Mouse (Mus musculus) neural tube, embryonic 12.5 days (tissue): ENCODE measurements around the gene Pkig. TPM values are rescaled to one million over a fixed set of nuclear protein-coding genes. Genes with fewer than 3 reads are reported as not detected.
"Not testable (repeated sequence)": the region's sequence is repeated elsewhere in the genome, so short reads cannot be mapped to it uniquely, and the experiment has no call there.

ENCODE experiments used
- ATAC-seq: fragments of 200-750 bp; cut with Nextera tagmentation; 2 replicates; pipeline ENCODE4 v1.8.0; 2017; ENCODE audit warnings: low read depth, mild to moderate bottlenecking, moderate TSS enrichment, moderate library complexity; ENCODE audit not compliant: low FRiP score
- H3K27ac ChIP-seq: fragments of 300-500 bp; sonication (generic); 2 replicates; pipeline ENCODE4 v1.5.1; 2016
- H3K27me3 ChIP-seq: fragments of 300-500 bp; sonication (generic); replicated peaks from 2 replicates; pipeline ENCODE4 v1.6.1; 2016; ENCODE audit warnings: mild to moderate bottlenecking
- H3K36me3 ChIP-seq: fragments of 300-500 bp; sonication (generic); 2 replicates; pipeline ENCODE4 v1.6.1; 2016; ENCODE audit warnings: mild to moderate bottlenecking
- H3K4me1 ChIP-seq: fragments of 300-500 bp; sonication (generic); 2 replicates; pipeline ENCODE4 v1.6.1; 2016
- H3K4me2 ChIP-seq: fragments of 300-500 bp; sonication (generic); replicated peaks from 2 replicates; pipeline ENCODE4 v1.6.1; 2016; ENCODE audit warnings: mild to moderate bottlenecking
- H3K4me3 ChIP-seq: fragments of 300-500 bp; sonication (generic); 2 replicates; pipeline ENCODE4 v1.5.1; 2016
- H3K9ac ChIP-seq: fragments of 300-500 bp; sonication (generic); 2 replicates; pipeline ENCODE4 v1.6.1; 2016; ENCODE audit warnings: mild to moderate bottlenecking
- H3K9me3 ChIP-seq: fragments of 300-500 bp; sonication (generic); 2 replicates; pipeline ENCODE4 v1.6.1; 2016; ENCODE audit warnings: mild to moderate bottlenecking
- WGBS: fragments of 180-500 bp; shearing (Covaris S2); methylation state at CpG from one replicate; pipeline ENCODE4 v1.1.7; 2016; 5-methylcytosine and 5-hydroxymethylcytosine counted together
- polyA plus RNA-seq: library from polyadenylated mRNA; unstranded; fragments of >200 nt; fragmentation: Nextera tagmentation; extraction: Ambion mirVana; gene quantifications from 2 replicates; pipeline ENCODE4 v1.2.1, GENCODE M21; 2016

The Pkig gene
- polyA plus RNA-seq, 1 experiment from 2014 or later = 124 TPM

DNA sequence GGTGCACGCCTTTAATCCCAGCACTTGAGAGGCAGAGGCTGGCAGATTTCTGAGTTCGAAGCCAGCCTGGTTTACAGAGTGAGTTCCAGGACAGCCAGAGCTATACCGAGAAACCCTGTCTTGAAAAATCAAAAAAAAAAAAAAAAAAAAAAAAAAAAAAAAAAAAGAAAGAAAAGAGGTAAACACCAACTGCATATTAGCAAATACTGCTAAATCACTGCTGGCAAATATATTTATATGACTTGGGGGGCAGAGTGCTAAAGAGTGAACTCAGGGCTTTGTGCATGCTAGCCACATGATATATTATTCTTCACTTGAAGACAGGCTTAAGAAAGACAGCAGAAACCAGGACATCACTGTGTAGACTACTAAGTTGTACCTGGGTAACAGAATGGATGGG, 36.8 kb upstream of the Pkig start:
- WGBS = 96% methylated on average over 3 of the region's 3 CpGs
- not testable (repeated sequence) for ATAC-seq, H3K27ac ChIP-seq, H3K9me3 ChIP-seq, H3K4me1 ChIP-seq, H3K27me3 ChIP-seq, H3K9ac ChIP-seq, H3K4me3 ChIP-seq, H3K4me2 ChIP-seq
- peaks cover 78% of the 10 kb centered on the region for H3K36me3 ChIP-seq

DNA sequence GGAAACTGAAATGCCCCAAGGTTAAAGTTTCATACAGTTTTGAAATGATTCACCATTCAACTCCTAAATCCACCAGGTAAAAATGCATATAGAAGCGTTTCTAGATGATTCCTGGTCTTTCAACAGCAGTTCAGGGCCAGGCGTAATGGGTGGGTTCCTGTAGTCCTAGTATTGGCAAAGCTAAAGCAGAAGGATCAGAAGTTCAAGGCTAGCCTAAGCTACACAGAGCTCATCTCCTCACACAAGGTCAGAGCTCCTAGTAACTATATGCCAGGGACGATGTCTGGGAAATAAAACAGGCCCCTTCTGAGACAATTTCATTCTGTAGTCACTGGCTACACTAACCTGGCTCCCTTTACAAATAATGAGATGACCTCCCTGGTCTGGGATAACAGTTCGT, 27.0 kb upstream of the Pkig start:
- Histone ChIP-seq H3K4me1 (no peaks in the 10 kb centered on the region), H3K9me3 (no peaks in the 10 kb centered on the region), H3K9ac (no peak overlapping the region), H3K4me3 (no peak overlapping the region), H3K4me2 (no peak overlapping the region), H3K27ac (no peak overlapping the region), H3K36me3 (peaks cover 76% of the 10 kb centered on the region), H3K27me3 (no peaks in the 10 kb centered on the region)
- WGBS = 92% methylated on average over 4 of the region's 4 CpGs
- no peak for ATAC-seq

DNA sequence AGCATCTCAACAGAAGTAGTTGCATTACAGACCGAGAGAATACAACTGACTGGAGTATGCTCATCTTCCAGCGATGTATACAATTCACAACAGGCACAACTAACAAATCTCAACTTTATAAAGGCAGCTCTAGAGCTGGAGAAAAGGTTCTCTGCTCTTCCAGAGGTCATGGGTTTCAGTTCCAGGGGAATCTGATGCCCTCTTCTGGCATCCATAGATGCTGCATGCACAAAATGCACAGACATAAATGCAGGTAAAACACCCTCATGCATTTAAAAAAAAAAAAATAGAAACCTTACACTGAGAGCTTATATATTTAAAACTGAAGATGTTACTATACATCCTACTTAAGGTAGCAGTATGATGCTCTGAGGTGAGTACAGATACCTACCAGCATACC, 26.5 kb upstream of the Pkig start:
- 96% methylated on average over 2 of the region's 2 CpGs for WGBS
- peaks cover 74% of the 10 kb centered on the region for H3K36me3 ChIP-seq
- no peak for ATAC-seq

DNA sequence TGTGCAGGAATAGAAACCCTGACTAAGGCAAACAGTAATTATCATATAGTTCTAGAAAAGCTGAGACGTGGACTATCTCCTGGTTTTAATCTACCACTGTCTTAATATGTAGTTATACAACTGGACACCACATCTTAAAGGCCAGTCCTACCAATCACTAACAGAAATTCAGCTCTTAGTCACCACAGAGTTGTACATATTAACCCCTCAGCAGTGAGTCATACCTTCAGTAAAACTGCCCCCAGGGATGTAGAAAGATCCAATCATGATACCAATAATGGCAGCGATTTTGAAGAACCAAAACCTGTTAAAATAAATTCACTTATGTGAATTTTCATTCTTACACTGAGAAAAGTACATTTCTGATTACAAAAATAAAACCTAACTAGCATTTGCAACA, 24.0 kb upstream of the Pkig start:
- peaks cover 3% of the 10 kb centered on the region; the same call in 1 of the 2 replicates for H3K4me1 ChIP-seq
- H3K27me3 ChIP-seq = no peaks in the 10 kb centered on the region
- peaks cover 54% of the 10 kb centered on the region for H3K36me3 ChIP-seq
- no peak overlapping the region for H3K9ac ChIP-seq
- no peak overlapping the region for H3K27ac ChIP-seq
- no peak overlapping the region for H3K4me2 ChIP-seq
- H3K4me3 ChIP-seq = no peak overlapping the region
- no peak for ATAC-seq
- H3K9me3 ChIP-seq = no peaks in the 10 kb centered on the region
- 91% methylated on average over 2 of the region's 2 CpGs for WGBS

More for the DNA sequence above, 26.5 kb upstream of the Pkig start:
- Histone ChIP-seq H3K9me3 (no peaks in the 10 kb centered on the region), H3K27me3 (no peaks in the 10 kb centered on the region), H3K4me1 (no peaks in the 10 kb centered on the region), H3K4me2 (no peak overlapping the region), H3K27ac (no peak overlapping the region), H3K9ac (no peak overlapping the region), H3K4me3 (no peak overlapping the region)

DNA sequence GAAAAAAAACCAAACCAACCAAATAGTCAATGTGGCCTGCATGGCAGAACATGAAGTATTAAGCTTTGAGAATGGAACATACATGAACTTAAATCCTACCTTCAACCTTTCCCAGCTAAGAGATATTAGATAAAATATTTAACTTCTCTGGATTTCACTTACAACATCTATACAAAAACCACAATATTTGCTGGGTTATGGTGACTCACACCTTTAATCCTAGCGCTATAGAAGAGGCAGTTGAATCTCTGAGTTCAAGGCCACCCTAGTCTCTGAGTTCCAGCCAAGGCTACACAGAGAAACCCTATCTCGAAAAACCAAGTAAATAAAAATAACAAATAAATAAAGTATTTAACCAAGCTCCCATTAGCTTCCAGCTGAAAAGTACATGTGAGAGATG, 22.1 kb upstream of the Pkig start:
- H3K4me3 ChIP-seq = no peak overlapping the region
- H3K27me3 ChIP-seq = no peaks in the 10 kb centered on the region
- ATAC-seq = no peak
- no peak overlapping the region for H3K27ac ChIP-seq
- WGBS = 93% methylated on average over 2 of the region's 2 CpGs
- H3K36me3 ChIP-seq = peaks cover 38% of the 10 kb centered on the region
- H3K4me2 ChIP-seq = no peak overlapping the region
- no peak overlapping the region for H3K9ac ChIP-seq
- no peaks in the 10 kb centered on the region for H3K9me3 ChIP-seq
- peaks cover 3% of the 10 kb centered on the region; the same call in 1 of the 2 replicates for H3K4me1 ChIP-seq

DNA sequence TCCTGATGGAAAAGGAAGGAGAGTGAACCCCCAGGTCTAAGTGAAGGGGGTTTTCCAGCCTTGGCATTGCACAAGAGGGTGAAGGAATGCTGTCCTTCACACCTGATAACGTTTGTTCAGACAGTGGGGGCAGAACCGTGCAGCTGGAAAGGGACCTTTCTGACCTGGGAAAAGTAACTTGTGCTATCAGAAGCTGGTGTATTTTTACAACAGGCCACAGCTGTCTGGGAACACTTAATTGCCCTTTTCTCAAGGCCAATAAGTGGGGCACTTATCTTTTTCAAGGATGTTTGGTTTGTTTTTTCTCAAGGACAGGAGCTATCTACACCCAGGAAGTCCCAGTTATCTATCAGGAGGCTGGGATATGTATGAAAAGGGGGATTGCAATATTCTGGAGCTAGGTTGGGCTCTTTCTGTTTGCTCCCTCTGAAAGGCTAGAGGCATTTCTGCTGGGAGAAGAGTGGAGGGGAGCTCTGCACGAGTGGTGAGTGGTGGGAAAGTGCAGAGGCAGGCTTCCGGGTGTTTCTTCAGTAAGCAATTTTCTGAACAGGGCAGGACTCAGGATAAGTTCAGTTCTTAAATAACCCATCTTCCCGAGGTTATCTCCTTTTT, 20.4 kb upstream of the Pkig start:
- no peak for ATAC-seq
- Histone ChIP-seq H3K27me3 (no peaks in the 10 kb centered on the region), H3K4me3 (no peak overlapping the region), H3K36me3 (peaks cover 22% of the 10 kb centered on the region), H3K9me3 (no peaks in the 10 kb centered on the region), H3K27ac (no peak overlapping the region), H3K4me1 (peaks cover 10% of the 10 kb centered on the region), H3K9ac (no peak overlapping the region), H3K4me2 (no peak overlapping the region)
- 52% methylated on average over 5 of the region's 5 CpGs for WGBS

DNA sequence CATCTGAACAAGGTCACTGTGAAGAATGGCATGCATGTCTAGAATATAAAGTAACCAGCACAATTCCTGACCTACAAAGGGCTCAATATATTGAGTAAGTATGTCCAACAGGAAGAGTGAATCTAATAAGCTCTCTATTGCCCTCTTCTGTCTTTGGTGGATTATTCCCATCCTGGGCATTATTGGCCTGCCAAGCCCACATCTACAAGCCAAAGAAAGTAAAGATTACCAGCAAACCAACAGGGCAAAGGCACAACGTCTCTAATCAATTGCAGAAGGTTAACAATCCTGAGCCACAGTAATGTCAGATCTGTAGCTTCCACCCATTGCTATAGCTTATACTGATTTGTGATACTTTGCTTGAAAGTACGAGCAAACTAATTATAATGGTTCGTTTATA, 17.7 kb upstream of the Pkig start:
- 92% methylated on average over 3 of the region's 3 CpGs for WGBS
- Histone ChIP-seq H3K4me3 (no peak overlapping the region), H3K27ac (no peak overlapping the region), H3K9me3 (no peaks in the 10 kb centered on the region), H3K27me3 (no peaks in the 10 kb centered on the region), H3K36me3 (peaks cover 9% of the 10 kb centered on the region; the same call in 1 of the 2 replicates), H3K9ac (no peak overlapping the region), H3K4me1 (peaks cover 21% of the 10 kb centered on the region), H3K4me2 (no peak overlapping the region)
- ATAC-seq = no peak

DNA sequence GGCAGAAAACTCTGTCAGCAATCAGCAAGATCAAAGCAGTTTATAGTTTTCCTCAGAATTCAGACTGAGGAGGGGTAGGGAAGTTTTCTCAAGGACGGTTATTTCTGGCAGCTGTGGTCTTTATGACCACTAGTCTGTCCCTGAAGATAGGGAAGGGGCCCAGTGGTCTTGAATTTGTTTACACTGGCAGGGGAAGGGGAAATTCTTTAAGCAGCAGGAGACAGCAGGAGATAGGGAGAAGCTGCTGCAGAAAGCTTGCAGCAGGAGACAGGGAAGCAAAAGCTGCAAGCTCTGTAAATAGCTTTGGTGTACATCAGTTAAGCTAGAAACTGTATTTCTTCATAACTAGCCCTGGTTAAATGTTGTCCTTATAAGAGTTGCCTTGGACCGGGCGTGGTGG, 16.5 kb upstream of the Pkig start:
- Histone ChIP-seq H3K4me3 (no peak overlapping the region), H3K36me3 (0 out of 2 replicates have a peak, but pooled peaks cover 4% of the 10 kb centered on the region), H3K9ac (no peak overlapping the region), H3K27ac (no peak overlapping the region), H3K27me3 (no peaks in the 10 kb centered on the region), H3K4me1 (peaks cover 21% of the 10 kb centered on the region), H3K4me2 (no peak overlapping the region), H3K9me3 (no peaks in the 10 kb centered on the region)
- ATAC-seq = no peak
- WGBS = 81% methylated on average over 3 of the region's 3 CpGs

DNA sequence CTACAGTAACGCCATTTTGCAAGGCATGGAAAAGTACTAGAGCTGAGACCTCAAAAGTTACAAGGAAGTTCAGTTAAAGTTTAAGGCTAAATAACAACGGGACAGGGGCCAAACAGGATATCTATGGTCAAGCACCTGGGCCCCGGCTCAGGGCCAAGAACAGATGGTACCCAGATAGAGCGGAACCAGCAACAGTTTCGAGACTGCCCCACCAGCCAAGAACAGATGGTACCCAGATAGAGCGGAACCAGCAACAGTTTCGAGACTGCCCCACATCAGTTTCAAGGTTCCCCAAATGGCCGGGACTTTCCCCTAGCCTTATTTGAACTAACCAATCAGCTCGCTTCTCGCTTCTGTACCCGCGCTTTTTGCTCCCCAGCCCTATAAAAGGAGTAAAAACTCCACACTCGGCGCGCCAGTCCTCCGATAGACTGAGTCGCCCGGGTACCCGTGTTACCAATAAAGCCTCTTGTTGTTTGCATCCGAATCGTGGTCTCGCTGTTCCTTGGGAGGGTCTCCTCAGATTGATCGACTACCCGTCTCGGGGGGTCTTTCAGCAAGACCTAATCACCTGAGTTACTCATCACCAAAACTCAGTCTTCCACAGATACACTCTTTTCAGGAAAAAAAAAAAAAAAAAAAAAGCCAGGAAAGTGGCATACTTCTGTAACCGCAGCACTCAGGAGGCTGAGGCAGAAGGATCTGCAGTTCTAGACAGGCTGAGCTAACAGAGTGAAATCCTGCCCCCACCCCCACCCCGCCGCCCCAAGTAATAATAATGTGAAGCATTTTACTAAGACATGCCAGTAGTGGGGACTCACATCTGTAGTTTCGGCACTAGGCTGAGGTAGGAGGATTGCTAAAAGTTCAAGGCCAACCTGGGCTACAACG, 15.3 kb upstream of the Pkig start:
- 0 out of 2 replicates have a peak, but pooled peaks cover 3% of the 10 kb centered on the region for H3K36me3 ChIP-seq

DNA sequence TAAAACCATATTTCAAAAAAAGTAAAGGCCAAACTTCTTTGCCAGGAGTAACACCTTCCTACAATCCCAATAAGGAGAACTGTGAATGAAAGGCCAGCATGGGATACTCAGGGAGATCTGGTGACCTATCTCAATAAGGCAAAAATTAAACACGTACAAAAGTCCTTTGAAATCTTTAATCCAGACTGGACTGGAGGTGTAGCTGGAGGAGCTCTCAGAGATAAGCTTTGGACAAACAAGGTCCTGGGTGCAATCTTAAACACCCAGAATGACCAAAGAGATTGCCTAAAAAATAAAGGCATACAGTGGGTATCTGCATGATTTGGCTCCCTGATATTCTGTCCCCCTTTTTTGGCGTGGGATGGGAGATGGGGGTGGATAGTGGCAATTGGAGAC, 14.6 kb upstream of the Pkig start:
- 0 out of 2 replicates have a peak, but pooled peaks cover 2% of the 10 kb centered on the region for H3K36me3 ChIP-seq
- H3K27ac ChIP-seq = no peak overlapping the region
- no peaks in the 10 kb centered on the region for H3K9me3 ChIP-seq
- peaks cover 18% of the 10 kb centered on the region for H3K4me1 ChIP-seq
- WGBS = 77% methylated on average over 2 of the region's 2 CpGs
- peak overlapping the region; percentile 94 for H3K9ac ChIP-seq
- peak overlapping the region; percentile 84; the same call in 1 of the 2 replicates for H3K4me3 ChIP-seq
- peak overlapping the region; percentile 59 for H3K4me2 ChIP-seq
- no peak for ATAC-seq
- no peaks in the 10 kb centered on the region for H3K27me3 ChIP-seq

More for the DNA sequence above, 15.3 kb upstream of the Pkig start:
- Histone ChIP-seq H3K9me3 (no peaks in the 10 kb centered on the region), H3K27ac (no peak overlapping the region), H3K4me1 (peaks cover 18% of the 10 kb centered on the region), H3K9ac (no peak overlapping the region), H3K4me2 (peak overlapping the region; percentile 59), H3K4me3 (peak overlapping the region; percentile 84; the same call in 1 of the 2 replicates), H3K27me3 (no peaks in the 10 kb centered on the region)
- ATAC-seq = no peak
- WGBS = 90% methylated on average over 30 of the region's 30 CpGs

DNA sequence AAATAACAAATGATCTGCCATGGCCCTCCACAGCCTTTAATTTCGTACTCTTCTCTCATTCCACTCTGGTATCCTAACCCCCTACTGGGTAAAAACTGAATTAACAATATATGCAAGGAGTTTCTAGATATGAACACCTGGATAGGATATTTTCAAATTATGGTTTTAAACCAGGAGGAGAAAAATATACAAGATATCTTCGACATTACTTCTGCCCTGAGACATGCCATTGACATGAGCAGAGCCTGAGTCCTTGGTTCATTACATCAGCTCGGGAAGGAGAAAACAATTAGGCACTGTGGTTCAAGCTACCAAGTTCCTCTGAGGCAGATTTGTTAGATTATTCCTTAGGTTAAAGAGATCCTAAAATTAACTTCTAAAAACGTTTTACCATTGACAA, 14.1 kb upstream of the Pkig start:
- ATAC-seq = no peak
- 11% methylated on average over 4 of the region's 4 CpGs for WGBS
- H3K27me3 ChIP-seq = no peaks in the 10 kb centered on the region
- no peak overlapping the region for H3K27ac ChIP-seq
- H3K4me1 ChIP-seq = peaks cover 18% of the 10 kb centered on the region
- no peaks in the 10 kb centered on the region for H3K36me3 ChIP-seq
- no peaks in the 10 kb centered on the region for H3K9me3 ChIP-seq
- peak overlapping the region; percentile 59 for H3K4me2 ChIP-seq
- H3K4me3 ChIP-seq = peak overlapping the region; percentile 84
- peak overlapping the region; percentile 94 for H3K9ac ChIP-seq

DNA sequence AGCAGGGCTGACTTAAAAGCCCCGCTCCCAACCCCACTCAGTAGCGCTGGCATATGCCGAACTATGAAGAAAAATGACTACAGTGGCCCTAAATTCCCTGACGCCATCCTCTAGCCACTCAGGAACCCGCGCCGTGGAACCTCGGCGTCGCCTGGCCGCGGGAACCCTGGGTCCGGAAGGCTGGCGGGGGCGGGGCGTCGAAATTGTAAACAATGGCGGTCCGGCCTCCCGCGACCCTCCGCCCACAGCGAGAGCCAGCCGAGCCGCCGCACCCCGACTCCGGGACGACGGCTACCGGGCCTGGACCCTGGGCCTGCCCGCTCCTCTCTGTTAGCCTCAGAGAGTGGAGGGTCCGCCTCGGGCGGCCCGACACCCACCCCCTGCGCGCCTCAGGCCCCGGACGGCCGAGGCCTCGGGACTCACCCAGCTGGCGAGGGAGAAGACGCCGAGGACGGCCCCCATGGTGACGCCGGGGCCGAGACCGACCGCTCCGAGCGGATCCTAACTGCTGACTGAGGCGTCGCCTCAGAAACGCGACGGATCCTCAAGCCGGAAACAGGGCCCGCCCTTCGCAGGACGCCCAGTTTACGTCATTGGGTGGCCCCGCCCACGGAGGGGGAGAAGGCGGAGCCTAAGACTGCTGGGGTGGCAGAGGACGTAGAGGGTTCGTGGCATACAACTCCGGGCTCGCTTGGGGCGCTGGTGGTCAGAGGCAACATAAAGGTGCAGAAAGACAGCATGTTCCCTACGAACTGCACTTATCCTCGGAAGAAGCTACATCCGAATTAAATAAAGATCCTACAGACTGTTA, 13.4 kb upstream of the Pkig start, which contains the start of gene Serinc3:
Gene Serinc3 (minus strand): TSS at position 557 of the 811 bp plus-strand sequence.
- Histone ChIP-seq H3K4me3 (peak within 1 kb of the TSS; percentile 84), H3K4me1 (peaks cover 18% of the 10 kb centered on the region), H3K36me3 (no peaks in the 10 kb centered on the region), H3K9ac (peak within 1 kb of the TSS; percentile 94), H3K4me2 (peak within 1 kb of the TSS; percentile 59), H3K9me3 (no peaks in the 10 kb centered on the region), H3K27ac (peak within 1 kb of the TSS; percentile 99), H3K27me3 (no peaks in the 10 kb centered on the region)
- WGBS = under 1% methylated on average over 74 of the region's 74 CpGs
- peak; percentile 97 for ATAC-seq
